Mouse (Mus musculus) hindbrain, embryonic 10.5 days (tissue): ENCODE measurements around the gene Bsn. TPM values are rescaled to one million over a fixed set of nuclear protein-coding genes. Genes with fewer than 3 reads are reported as not detected.
A peak's percentile ranks its signal among the peaks of the same experiment; 100 is the strongest.

ENCODE experiments used
- DNase-seq: peaks from one replicate; pipeline ENCODE4 v3.0.0-alpha.2; 2017; ENCODE audit warnings: low spot score
- H3K27ac ChIP-seq: fragments of 300-500 bp; sonication (generic); 2 replicates; pipeline ENCODE4 v1.5.1; 2016; ENCODE audit warnings: mild to moderate bottlenecking, moderate library complexity
- H3K27me3 ChIP-seq: fragments of 300-500 bp; sonication (generic); 2 replicates; pipeline ENCODE4 v1.6.1; 2016; ENCODE audit warnings: mild to moderate bottlenecking; ENCODE audit not compliant: poor library complexity, insufficient read depth, severe bottlenecking
- H3K36me3 ChIP-seq: fragments of 300-500 bp; sonication (generic); 2 replicates; pipeline ENCODE4 v1.6.1; 2016; ENCODE audit warnings: mild to moderate bottlenecking, moderate library complexity
- H3K4me1 ChIP-seq: fragments of 300-500 bp; sonication (generic); replicated peaks from 2 replicates; pipeline ENCODE4 v1.6.1; 2016; ENCODE audit warnings: mild to moderate bottlenecking
- H3K4me3 ChIP-seq: fragments of 300-500 bp; sonication (generic); 2 replicates; pipeline ENCODE4 v1.5.1; 2016; ENCODE audit warnings: mild to moderate bottlenecking, moderate library complexity
- H3K9me3 ChIP-seq: fragments of 300-500 bp; sonication (generic); 2 replicates; pipeline ENCODE4 v1.6.1; 2016; ENCODE audit warnings: mild to moderate bottlenecking, moderate library complexity
- WGBS: fragments of 180-500 bp; shearing (Covaris S2); methylation state at CpG from one replicate; pipeline ENCODE4 v1.1.7; 2016; 5-methylcytosine and 5-hydroxymethylcytosine counted together
- polyA plus RNA-seq: library from polyadenylated mRNA; unstranded; fragments of >200 nt; fragmentation: Nextera tagmentation; extraction: Ambion mirVana; gene quantifications from 2 replicates; pipeline ENCODE4 v1.2.1, GENCODE M21; 2016

The Bsn gene
- polyA plus RNA-seq, 1 experiment from 2014 or later = 2.4 TPM

DNA sequence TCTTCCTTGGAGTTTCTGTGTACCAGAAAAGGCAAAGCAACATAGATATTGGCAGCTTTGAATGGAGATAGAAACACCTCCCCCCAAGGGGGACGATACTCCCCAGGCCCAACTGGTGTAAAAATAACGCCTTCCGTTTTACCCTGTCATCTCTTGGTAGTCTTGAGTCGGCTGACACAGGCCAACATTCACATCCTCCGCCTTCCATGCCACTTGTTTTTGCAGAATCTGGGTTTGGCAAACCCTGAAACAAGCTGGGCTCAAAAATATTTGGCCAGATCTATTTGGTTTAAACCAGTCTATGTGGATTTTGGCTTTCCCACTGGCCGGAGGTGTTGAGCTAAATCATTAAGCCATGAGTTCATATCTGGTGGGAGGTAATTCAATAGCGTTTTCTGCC, 1.2 kb downstream of the Bsn start:
- H3K36me3 ChIP-seq = no peaks in the 10 kb centered on the region
- peak overlapping the region; percentile 74 for H3K4me3 ChIP-seq
- WGBS = 83% methylated on average over 7 of the region's 7 CpGs

DNA sequence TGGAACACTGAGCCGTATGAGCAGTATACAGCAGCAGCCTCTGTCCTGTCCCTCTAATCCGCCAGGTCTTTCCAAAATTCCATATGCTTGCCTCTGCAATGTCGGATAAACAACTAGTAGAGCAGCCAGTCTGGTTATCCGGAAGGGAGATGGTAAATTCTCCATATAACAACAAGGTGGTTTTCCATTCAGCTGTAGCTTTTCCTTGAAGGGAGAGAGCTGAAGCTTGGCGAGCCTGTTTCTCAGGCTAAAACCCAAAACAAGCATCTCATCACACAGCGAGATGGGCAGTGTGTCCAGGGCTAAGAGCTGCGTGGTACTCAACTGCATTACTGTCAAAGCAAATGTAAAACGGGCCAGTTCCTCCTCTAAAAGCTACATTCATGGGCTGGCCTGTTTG, 1.7 kb downstream of the Bsn start:
- no peak overlapping the region for H3K27ac ChIP-seq
- peaks cover 27% of the 10 kb centered on the region for H3K4me1 ChIP-seq
- WGBS = 82% methylated on average over 8 of the region's 8 CpGs
- H3K9me3 ChIP-seq = no peaks in the 10 kb centered on the region
- peaks cover 38% of the 10 kb centered on the region for H3K27me3 ChIP-seq
- no peaks in the 10 kb centered on the region for H3K36me3 ChIP-seq
- no peak for DNase-seq
- no peak overlapping the region for H3K4me3 ChIP-seq

More for the DNA sequence above, 1.2 kb downstream of the Bsn start:
- no peak for DNase-seq
- H3K4me1 ChIP-seq = peaks cover 27% of the 10 kb centered on the region
- H3K27me3 ChIP-seq = peaks cover 38% of the 10 kb centered on the region
- H3K9me3 ChIP-seq = no peaks in the 10 kb centered on the region
- no peak overlapping the region for H3K27ac ChIP-seq

DNA sequence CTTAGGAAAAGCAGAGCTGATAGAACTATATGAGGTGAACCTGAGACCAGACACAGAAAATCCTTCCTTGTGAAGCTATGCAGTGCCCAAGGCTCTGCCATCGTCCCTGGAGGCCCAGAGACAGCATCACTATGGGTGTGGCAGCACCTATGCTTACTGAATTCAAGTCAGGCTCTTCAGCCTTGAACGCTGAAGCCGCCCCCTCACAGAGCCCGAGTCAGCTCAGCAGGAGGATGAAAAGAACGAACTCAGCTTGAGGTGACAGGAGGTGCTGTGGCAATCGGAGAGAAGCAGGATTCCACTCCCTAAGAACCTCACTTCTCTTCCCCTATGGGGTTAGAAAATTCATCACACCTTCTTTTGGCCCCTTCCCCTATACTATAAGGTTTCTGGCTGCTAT, 2.6 kb downstream of the Bsn start:
- WGBS = 46% methylated on average over 6 of the region's 6 CpGs
- Histone ChIP-seq H3K36me3 (no peaks in the 10 kb centered on the region), H3K4me3 (no peak overlapping the region), H3K4me1 (peaks cover 27% of the 10 kb centered on the region), H3K27me3 (peaks cover 38% of the 10 kb centered on the region), H3K27ac (no peak overlapping the region), H3K9me3 (no peaks in the 10 kb centered on the region)
- no peak for DNase-seq

DNA sequence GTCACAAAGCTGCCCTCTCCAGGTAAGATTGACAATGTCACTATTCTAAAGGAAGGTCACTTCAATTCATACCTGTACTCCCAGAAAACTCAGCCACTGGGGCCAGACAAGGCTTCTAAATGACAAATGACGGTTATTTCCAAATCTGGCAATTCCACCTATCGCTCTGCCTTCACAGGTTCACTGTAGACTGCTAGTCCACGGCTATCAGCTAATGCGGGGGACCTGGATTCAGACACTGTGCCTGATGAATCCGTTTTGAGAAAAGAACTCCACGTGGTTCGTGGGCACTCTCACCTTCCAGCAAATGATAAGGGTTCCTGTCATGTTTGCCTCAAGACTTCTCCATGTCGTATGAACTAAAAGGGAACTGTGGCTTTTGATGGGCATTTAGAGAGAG, 4.4 kb downstream of the Bsn start:
- no peak for DNase-seq
- Histone ChIP-seq H3K9me3 (no peaks in the 10 kb centered on the region), H3K27ac (no peak overlapping the region), H3K4me1 (peaks cover 27% of the 10 kb centered on the region), H3K27me3 (peaks cover 27% of the 10 kb centered on the region), H3K4me3 (no peak overlapping the region), H3K36me3 (no peaks in the 10 kb centered on the region)
- 84% methylated on average over 8 of the region's 8 CpGs for WGBS

DNA sequence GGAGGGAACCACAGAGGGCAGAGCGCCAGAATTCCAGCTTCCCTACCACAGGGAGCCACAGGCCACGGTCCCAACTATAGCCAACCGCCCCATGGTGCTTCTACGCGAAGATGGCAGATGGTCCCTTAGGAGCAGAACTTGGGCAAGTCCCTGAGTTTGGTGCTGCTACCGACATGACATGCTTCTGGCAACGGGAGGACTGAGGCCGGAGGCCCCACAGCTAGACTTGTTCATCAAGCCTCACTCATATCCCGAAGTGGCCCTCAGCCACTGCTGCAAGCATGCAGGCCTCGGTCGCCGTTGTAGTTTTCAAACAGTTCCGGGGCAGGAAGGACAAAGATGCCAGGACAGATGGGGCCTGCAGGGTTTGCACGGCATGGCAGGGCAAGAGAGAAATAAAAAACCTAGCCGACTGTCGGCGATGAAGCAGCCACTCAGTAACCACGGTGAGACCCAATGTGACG, 6.6 kb downstream of the Bsn start:
- Histone ChIP-seq H3K9me3 (no peaks in the 10 kb centered on the region), H3K4me3 (no peak overlapping the region), H3K27ac (no peak overlapping the region), H3K36me3 (no peaks in the 10 kb centered on the region), H3K27me3 (0 out of 2 replicates have a peak, but pooled peaks cover 10% of the 10 kb centered on the region), H3K4me1 (0 out of 2 replicates have a peak, but pooled peaks cover 6% of the 10 kb centered on the region)
- no peak for DNase-seq
- WGBS = 93% methylated on average over 19 of the region's 19 CpGs

DNA sequence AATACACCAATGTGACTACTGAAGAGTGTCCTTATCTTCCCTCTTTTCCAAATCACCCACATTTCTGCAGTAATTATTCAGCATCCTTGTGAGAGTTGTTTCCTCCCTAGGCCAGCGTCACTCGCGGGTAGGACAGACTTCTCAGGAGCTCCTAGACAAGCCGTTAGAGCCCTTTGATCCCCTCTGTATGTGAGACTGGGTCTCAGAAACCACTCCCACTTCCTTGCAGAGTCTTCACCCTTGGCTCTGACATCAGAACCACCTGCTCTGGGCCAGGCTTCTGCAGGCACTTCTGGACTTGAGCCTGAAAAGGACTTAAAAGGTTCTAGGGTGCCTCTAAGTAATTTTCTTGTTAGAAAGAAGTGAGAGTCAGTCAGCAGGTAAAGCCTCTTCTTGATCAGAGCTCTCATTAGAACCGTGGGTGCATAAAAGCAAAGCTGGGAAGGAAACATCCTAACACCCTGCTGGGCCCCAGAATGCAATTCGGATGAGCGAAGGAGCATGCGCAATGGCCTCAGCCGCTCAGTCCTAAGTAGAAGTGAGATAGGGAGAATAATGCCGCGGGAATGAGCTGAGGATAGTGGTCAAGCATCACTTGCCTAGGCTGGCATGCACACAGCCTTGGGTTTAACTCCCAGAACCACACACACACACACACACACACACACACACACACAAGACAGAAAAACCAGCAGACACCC, 7.2 kb downstream of the Bsn start:
- Histone ChIP-seq H3K27ac (no peak overlapping the region), H3K4me3 (no peak overlapping the region), H3K4me1 (0 out of 2 replicates have a peak, but pooled peaks cover 6% of the 10 kb centered on the region), H3K36me3 (no peaks in the 10 kb centered on the region), H3K9me3 (no peaks in the 10 kb centered on the region), H3K27me3 (0 out of 2 replicates have a peak, but pooled peaks cover 5% of the 10 kb centered on the region)
- no peak for DNase-seq
- WGBS = 77% methylated on average over 11 of the region's 11 CpGs

DNA sequence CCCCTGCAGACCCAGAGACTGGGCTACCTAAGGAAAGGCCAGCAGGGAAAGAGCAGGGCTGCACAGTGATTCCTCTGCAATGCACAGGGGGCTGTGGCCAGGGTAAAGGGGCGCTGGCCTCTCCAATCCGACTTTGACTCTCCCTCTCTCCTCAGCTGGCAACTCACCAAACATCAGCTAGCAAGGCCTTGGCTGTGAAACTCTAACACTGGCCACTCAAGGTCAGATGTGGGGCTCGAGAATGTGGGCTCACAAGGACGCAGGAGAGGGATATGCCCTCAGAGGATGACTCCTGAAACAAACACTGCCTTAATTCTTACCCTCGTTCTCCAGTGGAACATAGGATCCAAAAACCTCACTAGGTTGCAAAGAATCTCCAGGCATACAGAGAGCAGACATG, 11.8 kb downstream of the Bsn start:
- Histone ChIP-seq H3K27ac (no peak overlapping the region), H3K36me3 (no peaks in the 10 kb centered on the region)
- WGBS = 76% methylated on average over 5 of the region's 5 CpGs

DNA sequence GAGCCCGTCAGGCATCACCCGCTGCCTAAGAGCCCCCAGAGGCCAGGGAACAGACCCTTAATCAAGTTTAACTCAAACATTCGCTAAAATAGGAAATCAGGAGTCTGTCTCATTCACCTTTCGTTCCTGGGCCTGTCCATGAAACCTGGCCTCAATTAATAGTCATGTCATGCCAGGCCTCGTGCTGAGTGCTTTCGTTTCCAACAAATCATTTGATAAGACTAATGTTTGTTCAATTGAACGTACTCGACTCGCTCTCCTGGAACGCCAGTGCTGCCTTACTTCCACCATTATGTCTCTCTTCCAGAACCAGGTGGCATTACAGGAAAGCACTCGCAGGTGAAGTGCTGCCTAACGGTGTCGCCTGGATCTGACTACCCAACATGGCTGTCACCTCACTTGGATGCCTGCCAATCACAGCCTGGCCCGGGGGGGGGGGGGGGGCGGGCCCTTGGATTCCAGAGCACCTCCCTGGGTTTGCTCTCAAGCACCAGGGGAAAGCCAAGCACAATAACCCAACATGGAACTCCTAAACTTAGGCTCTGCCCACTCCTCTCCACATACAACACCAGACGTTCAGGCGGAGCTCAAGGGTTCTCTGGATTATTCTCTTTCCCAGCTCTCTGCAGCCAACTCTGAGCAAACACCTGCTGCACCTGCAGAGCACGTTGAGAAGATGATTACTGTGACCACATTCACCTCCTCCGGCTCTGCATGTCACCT, 14.9 kb downstream of the Bsn start:
- Histone ChIP-seq H3K9me3 (no peaks in the 10 kb centered on the region), H3K27me3 (no peaks in the 10 kb centered on the region), H3K27ac (no peak overlapping the region), H3K4me1 (0 out of 2 replicates have a peak, but pooled peaks cover 8% of the 10 kb centered on the region), H3K4me3 (no peak overlapping the region), H3K36me3 (no peaks in the 10 kb centered on the region)
- no peak for DNase-seq
- 86% methylated on average over 19 of the region's 19 CpGs for WGBS

More for the DNA sequence above, 11.8 kb downstream of the Bsn start:
- Histone ChIP-seq H3K4me1 (no peaks in the 10 kb centered on the region), H3K27me3 (no peaks in the 10 kb centered on the region), H3K9me3 (no peaks in the 10 kb centered on the region), H3K4me3 (no peak overlapping the region)
- DNase-seq = no peak

DNA sequence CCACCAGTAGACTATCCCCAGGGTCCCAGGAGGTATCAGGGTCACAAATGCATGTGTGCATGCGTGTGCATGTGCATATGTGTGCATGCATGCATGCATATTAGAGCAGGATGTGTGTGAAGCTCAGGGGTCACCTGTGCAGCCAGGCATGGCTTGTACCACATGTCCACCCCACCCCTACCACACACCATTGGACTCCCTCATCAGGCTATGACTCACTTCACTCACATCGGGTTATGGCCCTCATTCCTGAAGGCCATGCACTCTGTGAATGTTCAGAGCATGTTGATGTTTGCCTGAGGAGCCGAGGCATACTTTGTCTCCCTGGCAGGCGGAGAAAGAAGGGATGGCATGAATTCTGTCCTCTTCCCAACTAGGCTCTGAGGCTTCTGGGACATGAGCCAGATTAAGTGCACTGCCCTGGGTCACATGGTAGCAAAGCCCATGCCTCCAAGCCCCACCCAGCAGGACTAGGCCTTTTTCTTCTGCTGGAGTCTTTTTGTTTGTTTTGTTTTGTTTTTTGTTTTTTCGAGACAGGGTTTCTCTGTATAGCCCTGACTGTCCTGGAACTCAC, 17.3 kb downstream of the Bsn start:
- Histone ChIP-seq H3K4me3 (no peak overlapping the region), H3K27ac (no peak overlapping the region), H3K9me3 (no peaks in the 10 kb centered on the region), H3K27me3 (no peaks in the 10 kb centered on the region), H3K36me3 (no peaks in the 10 kb centered on the region), H3K4me1 (0 out of 2 replicates have a peak, but pooled peaks cover 8% of the 10 kb centered on the region)
- DNase-seq = no peak
- 79% methylated on average over 5 of the region's 5 CpGs for WGBS

DNA sequence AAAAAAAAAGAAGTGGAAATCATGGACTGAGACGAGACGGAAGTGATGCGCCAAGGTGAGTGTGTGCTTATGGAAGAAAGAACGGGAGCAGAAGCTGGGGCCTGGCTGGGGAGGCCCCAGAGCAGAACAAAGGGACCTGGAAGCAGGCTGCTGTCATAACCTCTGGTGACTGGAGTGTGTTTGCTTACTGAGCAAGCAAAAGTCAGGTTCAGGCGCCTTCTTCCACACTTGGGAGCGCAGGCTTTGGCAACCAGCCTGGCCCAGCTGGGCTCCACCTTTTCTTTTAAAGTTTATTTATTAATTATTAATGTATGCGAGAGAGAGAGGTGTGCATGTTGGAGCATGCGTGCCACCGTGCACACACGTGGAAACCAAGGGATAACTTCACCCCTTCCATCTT, 20.4 kb downstream of the Bsn start:
- H3K36me3 ChIP-seq = no peaks in the 10 kb centered on the region
- no peaks in the 10 kb centered on the region for H3K9me3 ChIP-seq
- H3K4me1 ChIP-seq = peaks cover 8% of the 10 kb centered on the region; the same call in 1 of the 2 replicates
- H3K4me3 ChIP-seq = no peak overlapping the region
- no peaks in the 10 kb centered on the region for H3K27me3 ChIP-seq
- H3K27ac ChIP-seq = no peak overlapping the region
- no peak for DNase-seq
- 88% methylated on average over 10 of the region's 10 CpGs for WGBS

DNA sequence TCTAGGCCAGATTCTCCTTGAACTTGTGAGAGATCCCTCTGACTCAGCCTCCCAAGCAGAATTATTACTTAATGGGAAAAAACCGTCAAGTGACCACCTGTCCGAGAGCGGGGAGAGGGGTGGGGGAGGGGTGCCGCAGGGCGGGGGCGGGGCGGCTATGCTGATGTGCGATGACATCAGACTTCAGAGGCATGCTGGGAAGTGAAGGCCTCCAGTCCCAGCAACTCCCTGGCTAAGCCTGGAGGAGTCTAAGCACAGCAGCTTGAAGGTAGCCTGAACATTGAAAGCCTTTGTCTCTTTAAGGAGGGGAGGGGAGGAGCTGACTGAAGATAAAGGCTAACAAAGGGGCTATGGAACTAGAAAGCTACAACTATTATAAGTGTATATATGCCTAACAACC, 25.0 kb downstream of the Bsn start:
- Histone ChIP-seq H3K36me3 (no peaks in the 10 kb centered on the region), H3K4me3 (no peak overlapping the region), H3K9me3 (no peaks in the 10 kb centered on the region), H3K27me3 (no peaks in the 10 kb centered on the region; the same call in 1 of the 2 replicates), H3K27ac (no peak overlapping the region), H3K4me1 (no peaks in the 10 kb centered on the region; the same call in 1 of the 2 replicates)
- DNase-seq = no peak
- WGBS = 30% methylated on average over 8 of the region's 8 CpGs

DNA sequence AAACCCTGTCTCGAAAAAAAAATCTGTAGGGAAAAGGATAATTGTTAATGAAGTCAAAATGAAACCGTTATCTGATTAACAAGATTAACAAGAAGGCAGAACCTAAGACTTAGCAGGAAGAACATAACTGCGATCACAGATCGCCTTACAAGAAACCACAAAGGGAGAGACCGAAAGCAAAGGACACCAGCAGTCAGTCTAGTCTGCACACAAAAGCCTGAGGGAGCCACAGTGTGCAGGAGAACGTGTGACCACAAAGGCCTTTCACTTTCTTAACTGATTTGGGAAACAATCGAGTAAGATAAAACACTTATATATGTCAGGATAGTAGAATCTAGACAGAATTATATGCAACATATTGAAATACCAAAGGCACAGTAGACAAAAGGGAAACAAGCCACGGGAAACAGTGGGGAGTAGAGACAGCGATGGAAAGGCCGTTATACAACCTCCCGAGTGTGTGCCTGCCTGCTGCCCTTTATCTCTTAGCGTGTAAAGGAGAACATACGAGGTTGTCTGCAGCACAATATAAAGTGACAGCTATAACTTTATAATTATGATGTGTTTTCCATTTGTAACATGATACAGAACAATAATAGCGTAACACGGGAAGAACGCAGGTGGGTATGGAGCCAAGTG, 26.4 kb downstream of the Bsn start:
- 87% methylated on average over 16 of the region's 16 CpGs for WGBS
- Histone ChIP-seq H3K9me3 (no peaks in the 10 kb centered on the region), H3K27ac (no peak overlapping the region), H3K36me3 (no peaks in the 10 kb centered on the region), H3K4me3 (no peak overlapping the region), H3K27me3 (no peaks in the 10 kb centered on the region; the same call in none of the 2 replicates), H3K4me1 (peaks cover 4% of the 10 kb centered on the region; the same call in 1 of the 2 replicates)
- DNase-seq = no peak
